8 mouse cellular contexts compared by ENCODE assay signal in genomic region chr11:69408541-69409377, GRCm38 (mm10). TPM values are rescaled to one million over a fixed set of nuclear protein-coding genes. Genes with fewer than 3 reads are reported as not detected.
DNase-seq lines count a peak whose midpoint lies in the region; ATAC-seq lines count a peak whose summit lies in the region.

No protein-coding gene starts in this region.

- peak; percentile 93 for DNase-seq in Muller cell, postnatal 12 days (ENCODE audit: inconsistent ontology term)
- DNase-seq in cerebellum, postnatal 10 days = peak; percentile 85
- peak; percentile 74 to 82 for DNase-seq in frontal cortex, postnatal 14 days (ENCODE audit: low spot score in 2 of 2)
- DNase-seq in layer of hippocampus, postnatal 14 days (ENCODE audit: low spot score in 2 of 2) = peak; percentile 82 to 91
- peak; percentile 87 for DNase-seq in lung, postnatal 10 days
- DNase-seq in retina, adult 2 months (ENCODE audit: low read depth, low spot score) = peak; percentile 82
- DNase-seq in thymus, postnatal 14 days = peak; percentile 79

- H3K4me1 ChIP-seq in hindbrain, embryonic 12.5 days = peaks cover 43% of the 10 kb centered on the region

- H3K36me3 ChIP-seq in hindbrain, embryonic 12.5 days = peaks cover 51% of the 10 kb centered on the region

- H3K27me3 ChIP-seq in hindbrain, embryonic 12.5 days = no peaks in the 10 kb centered on the region

- H3K4me3 ChIP-seq in hindbrain, embryonic 12.5 days = peak overlapping the region; percentile 63

- ATAC-seq in hindbrain, embryonic 12.5 days (ENCODE audit: low FRiP score) = peak; percentile 64

- peak overlapping the region; percentile 99 for H3K27ac ChIP-seq in hindbrain, embryonic 12.5 days

- H3K9me3 ChIP-seq in hindbrain, embryonic 12.5 days (replicated peaks) = no peaks in the 10 kb centered on the region

- H3K4me2 ChIP-seq in hindbrain, embryonic 12.5 days (replicated peaks) = peak overlapping the region; percentile 99

- WGBS in hindbrain, embryonic 12.5 days = under 1% methylated on average over 33 of the region's 33 CpGs

- peak overlapping the region; percentile 95 for H3K9ac ChIP-seq in hindbrain, embryonic 12.5 days

RNA-seq across cellular contexts. Expression of gene Kdm6b, which starts 4.7 kb away (rescaled TPM):
- 51.4 and 51.6 TPM in 2 replicates for polyA plus RNA-seq in hindbrain, embryonic 12.5 days (2016; fragmentation: Nextera tagmentation; extraction: Ambion mirVana)
- 10 to 100 TPM; 41.7 to 42.8 TPM for total RNA-seq in layer of hippocampus, postnatal 14 days (2021)

RNA-seq across cellular contexts. Expression of gene Tmem88, which starts 10.7 kb away (rescaled TPM):
- polyA plus RNA-seq in hindbrain, embryonic 12.5 days (2016; fragmentation: Nextera tagmentation; extraction: Ambion mirVana) = 13.2 and 14.8 TPM in 2 replicates
- 1 to 10 TPM; 2.1 to 2.3 TPM for total RNA-seq in layer of hippocampus, postnatal 14 days (2021)

RNA-seq across cellular contexts. Expression of gene Cyb5d1, which starts 13.3 kb away (rescaled TPM):
- polyA plus RNA-seq in hindbrain, embryonic 12.5 days (2016; fragmentation: Nextera tagmentation; extraction: Ambion mirVana) = 48.0 and 50.5 TPM in 2 replicates
- 10 to 100 TPM; 36.0 to 39.7 TPM for total RNA-seq in layer of hippocampus, postnatal 14 days (2021)

RNA-seq across cellular contexts. Expression of gene Naa38, which starts 13.5 kb away (rescaled TPM):
- 94.0 and 103 TPM in 2 replicates for polyA plus RNA-seq in hindbrain, embryonic 12.5 days (2016; fragmentation: Nextera tagmentation; extraction: Ambion mirVana)
- 100 to 1,000 TPM in 1 of 2 experiments, 10 to 100 TPM in 1; 99.3 to 111 TPM for total RNA-seq in layer of hippocampus, postnatal 14 days (2021)

RNA-seq across cellular contexts. Expression of gene Chd3, which starts 39.6 kb away (rescaled TPM):
- polyA plus RNA-seq in hindbrain, embryonic 12.5 days (2016; fragmentation: Nextera tagmentation; extraction: Ambion mirVana) = 93.4 and 97.6 TPM in 2 replicates
- 100 to 1,000 TPM; 519 to 534 TPM for total RNA-seq in layer of hippocampus, postnatal 14 days (2021)

Comparison
In these comparisons a context has a peak if more than half of its experiments do, and no peak if none do; other contexts are left out.
1. Peak in every context shown above with its lines: DNase-seq, ATAC-seq, H3K4me3 ChIP-seq and H3K27ac ChIP-seq.